Mouse (Mus musculus) megakaryocyte, embryonic 14.5 days (primary cell): ENCODE measurements around the gene Gprc5a.

Source experiments
- FLI1 ChIP-seq: IDR thresholded peaks from 2 replicates; pipeline ENCODE4 v1.6.1; 2012; ENCODE audit warnings: low read length, inconsistent platforms, mixed read lengths
- GATA1 ChIP-seq: IDR thresholded peaks from 3 replicates; pipeline ENCODE4 v1.6.1; 2012; ENCODE audit warnings: mixed read lengths, low read length, inconsistent platforms, borderline replicate concordance

DNA sequence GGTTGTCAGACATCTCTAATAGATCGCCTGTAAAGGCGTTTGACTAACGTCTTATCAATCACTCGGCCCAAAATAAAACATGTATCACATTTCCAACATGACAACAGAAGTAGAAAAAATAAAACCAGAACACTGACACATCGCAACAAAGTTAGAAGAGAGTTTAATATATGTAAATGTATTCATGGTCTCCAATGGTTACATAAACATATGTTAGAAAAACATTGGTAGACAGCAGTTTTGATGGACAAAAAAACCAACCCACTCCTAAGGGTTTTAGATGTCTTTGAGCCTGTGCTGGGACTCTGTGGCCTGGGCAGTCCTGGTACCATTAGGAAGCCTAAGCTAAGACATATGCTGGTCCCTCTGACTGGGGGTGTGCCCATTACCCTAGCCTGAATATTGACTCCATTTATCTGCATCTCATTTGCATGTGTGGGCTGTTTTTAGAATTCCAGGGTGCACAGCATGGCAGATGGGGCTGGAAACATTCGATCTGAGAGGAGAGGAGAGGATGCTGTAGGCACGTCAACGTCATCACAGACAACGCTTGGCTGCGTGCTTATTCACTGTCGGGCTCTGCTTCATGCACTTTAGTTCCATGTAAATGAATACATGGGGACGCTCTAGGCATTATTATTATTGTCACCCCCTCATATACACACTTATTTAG, 27.5 kb downstream of the Gprc5a start:
- TF ChIP-seq GATA1 (no peak), FLI1 (no peak)
